Mouse (Mus musculus) hindbrain, postnatal 0 days (tissue): Measurements from ENCODE around the gene Ocrl. TPM values are rescaled to one million over a fixed set of nuclear protein-coding genes. Genes with fewer than 3 reads are reported as not detected.

ENCODE experiments used
- ATAC-seq: fragments of 200-750 bp; cut with Nextera tagmentation; 2 replicates; pipeline ENCODE4 v1.8.0; 2017; ENCODE audit warnings: mild to moderate bottlenecking, moderate TSS enrichment, moderate library complexity
- DNase-seq: peaks from one replicate; pipeline ENCODE4 v3.0.0-alpha.2; 2015; ENCODE audit warnings: low spot score
- H3K27ac ChIP-seq: fragments of 300-500 bp; sonication (generic); 2 replicates; pipeline ENCODE4 v1.5.1; 2014; ENCODE audit warnings: mild to moderate bottlenecking
- H3K27me3 ChIP-seq: fragments of 300-500 bp; sonication (generic); 2 replicates; pipeline ENCODE4 v1.6.1; 2014; ENCODE audit warnings: low read length, mixed read lengths; ENCODE audit not compliant: insufficient read depth
- H3K36me3 ChIP-seq: fragments of 300-500 bp; sonication (generic); 2 replicates; pipeline ENCODE4 v1.6.1; 2014; ENCODE audit warnings: low read length, mixed read lengths; ENCODE audit not compliant: insufficient read depth
- H3K4me1 ChIP-seq: fragments of 300-500 bp; sonication (generic); 2 replicates; pipeline ENCODE4 v1.6.1; 2014; ENCODE audit warnings: antibody characterized with exemption, low read length, mixed read lengths; ENCODE audit not compliant: insufficient read depth
- H3K4me2 ChIP-seq: fragments of 300-500 bp; sonication (generic); 2 replicates; pipeline ENCODE4 v1.6.1; 2014; ENCODE audit warnings: low read depth, mild to moderate bottlenecking, low read length, moderate library complexity, mixed read lengths
- H3K4me3 ChIP-seq: fragments of 300-500 bp; sonication (generic); 2 replicates; pipeline ENCODE4 v1.5.1; 2014; ENCODE audit warnings: low read length
- H3K9ac ChIP-seq: fragments of 300-500 bp; sonication (generic); replicated peaks from 2 replicates; pipeline ENCODE4 v1.6.1; 2014; ENCODE audit warnings: mild to moderate bottlenecking, low read length, moderate library complexity, mixed read lengths
- H3K9me3 ChIP-seq: fragments of 300-500 bp; sonication (generic); 2 replicates; pipeline ENCODE4 v1.6.1; 2016; ENCODE audit warnings: low read length, mixed read lengths
- CTCF ChIP-seq: IDR thresholded peaks from 2 replicates; pipeline ENCODE4 v1.5.1; 2016; ENCODE audit warnings: antibody characterized with exemption, control low read depth, low read depth
- WGBS: fragments of 180-500 bp; shearing (Covaris S2); extraction: QIAGEN DNeasy Blood & Tissue Kit; methylation state at CpG from one replicate; pipeline ENCODE4 v1.1.7; 2014; 5-methylcytosine and 5-hydroxymethylcytosine counted together
- polyA plus RNA-seq: library from polyadenylated mRNA; unstranded; fragments of >200 nt; fragmentation: Nextera tagmentation; extraction: Ambion mirVana; gene quantifications from 2 replicates; pipeline ENCODE4 v1.2.1, GENCODE M21; 2015
- total RNA-seq: library from RNA; depleted of rRNA; stranded (reverse); fragments of >200 nt; gene quantifications from 2 replicates; pipeline ENCODE4 v1.2.3, GENCODE M21; 2014; rRNA removed

Gene Ocrl
- total and polyA plus RNA-seq, 2 experiments from 2014 or later, result 25.2 to 33.9 TPM

DNA sequence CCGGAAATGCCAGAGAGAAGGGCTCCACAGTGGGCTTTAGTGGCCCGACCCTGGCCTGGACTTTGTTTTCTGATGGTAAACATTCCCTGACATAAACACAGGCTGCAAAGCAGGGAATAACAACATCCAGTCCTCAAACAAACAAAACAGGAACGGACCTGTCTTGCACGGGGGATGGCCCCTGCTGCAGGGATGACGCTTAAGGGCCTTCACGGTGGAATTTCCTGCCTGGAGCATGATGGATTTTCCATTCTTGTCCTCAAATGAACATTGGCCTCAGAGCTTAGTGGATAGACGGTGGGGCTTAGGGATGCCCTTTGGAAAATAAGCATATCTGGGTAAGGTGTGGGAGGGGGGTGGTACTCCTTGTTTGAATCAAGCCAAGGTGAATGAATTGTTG lies 89.0 kb downstream of the Ocrl start:
- no peak overlapping the region for H3K27ac ChIP-seq
- no peak overlapping the region for H3K4me3 ChIP-seq
- DNase-seq, result no peak
- no peaks in the 10 kb centered on the region for H3K4me1 ChIP-seq
- no peaks in the 10 kb centered on the region for H3K27me3 ChIP-seq
- no peak overlapping the region for H3K4me2 ChIP-seq
- TF ChIP-seq CTCF, result no peak
- no peaks in the 10 kb centered on the region for H3K36me3 ChIP-seq
- no peak for ATAC-seq
- H3K9me3 ChIP-seq, result no peaks in the 10 kb centered on the region
- WGBS, result 86% methylated on average over 7 of the region's 7 CpGs
- no peak overlapping the region for H3K9ac ChIP-seq

DNA sequence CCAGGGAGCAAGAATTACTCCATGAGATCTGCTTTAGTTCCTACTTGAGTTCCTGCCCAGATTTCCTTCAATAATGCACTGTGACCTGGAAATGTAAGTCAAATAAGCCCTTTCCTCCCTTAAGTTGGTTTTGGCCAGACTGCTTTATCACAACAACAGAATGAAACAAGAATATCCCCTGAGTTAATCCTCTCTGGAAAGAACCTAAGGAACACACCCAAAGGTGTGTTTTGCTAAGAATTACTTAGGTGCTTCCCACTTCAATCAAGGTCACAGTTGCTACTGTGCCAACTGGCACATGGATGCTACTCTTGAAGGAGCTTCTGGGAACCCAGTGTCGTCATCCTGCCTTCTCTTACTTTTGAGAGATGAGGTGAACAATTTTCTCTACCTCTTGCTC lies 92.6 kb downstream of the Ocrl start:
- Histone ChIP-seq H3K36me3 (no peaks in the 10 kb centered on the region), H3K27ac (no peak overlapping the region), H3K9ac (no peak overlapping the region), H3K4me1 (no peaks in the 10 kb centered on the region), H3K9me3 (no peaks in the 10 kb centered on the region), H3K4me3 (no peak overlapping the region), H3K4me2 (no peak overlapping the region), H3K27me3 (no peaks in the 10 kb centered on the region)
- DNase-seq (no peak), ATAC-seq (no peak)
- WGBS, result 62% methylated on average over 1 of the region's 1 CpGs
- no peak for TF ChIP-seq CTCF

DNA sequence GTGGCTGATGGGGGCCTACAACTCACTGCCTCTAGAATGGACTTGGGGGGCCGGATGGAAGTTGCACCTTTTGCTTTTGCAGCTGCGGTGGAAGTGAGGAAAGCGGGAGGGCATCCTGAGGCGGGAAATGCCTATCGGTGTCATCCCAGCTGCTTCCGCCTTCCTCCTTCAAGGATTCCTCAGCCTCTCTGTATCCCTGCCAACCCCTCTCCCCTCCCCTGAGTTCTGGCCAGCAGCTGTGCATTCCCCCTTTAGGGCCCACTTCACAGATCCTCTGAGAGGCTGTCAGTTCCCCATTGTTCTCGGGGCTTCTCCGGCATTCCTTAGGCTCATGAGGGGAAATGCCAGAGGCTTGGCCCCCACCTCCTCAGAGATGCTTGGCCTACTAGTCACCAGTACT lies 93.9 kb downstream of the Ocrl start:
- no peaks in the 10 kb centered on the region for H3K4me1 ChIP-seq
- no peaks in the 10 kb centered on the region for H3K9me3 ChIP-seq
- no peak overlapping the region for H3K4me3 ChIP-seq
- TF ChIP-seq CTCF, result no peak
- no peak overlapping the region for H3K9ac ChIP-seq
- no peaks in the 10 kb centered on the region for H3K27me3 ChIP-seq
- 57% methylated on average over 8 of the region's 8 CpGs for WGBS
- DNase-seq, result no peak
- no peak for ATAC-seq
- no peaks in the 10 kb centered on the region for H3K36me3 ChIP-seq
- H3K27ac ChIP-seq, result no peak overlapping the region
- no peak overlapping the region for H3K4me2 ChIP-seq

DNA sequence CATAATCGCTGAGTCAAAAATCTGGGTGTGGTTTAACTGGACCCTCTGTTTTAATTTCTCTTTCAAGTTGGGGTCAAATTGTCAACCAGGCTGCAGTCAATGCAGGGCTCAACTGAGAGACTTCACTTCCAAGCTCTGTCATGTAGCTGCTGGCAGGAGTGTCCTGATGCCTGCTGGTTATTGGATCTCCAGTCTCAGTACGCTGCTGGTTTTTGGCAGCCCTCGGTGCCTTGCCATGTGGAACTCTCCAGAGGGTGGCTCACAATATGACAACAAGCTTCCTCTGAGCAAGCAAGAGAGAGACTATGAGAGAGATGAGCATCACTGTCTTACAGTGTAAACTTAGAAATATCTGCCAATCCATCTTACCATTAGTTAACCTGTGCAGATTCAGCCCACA lies 99.5 kb downstream of the Ocrl start:
- H3K4me1 ChIP-seq, result no peaks in the 10 kb centered on the region
- H3K4me2 ChIP-seq, result no peak overlapping the region
- H3K27me3 ChIP-seq, result no peaks in the 10 kb centered on the region
- H3K4me3 ChIP-seq, result no peak overlapping the region
- TF ChIP-seq CTCF, result no peak
- DNase-seq (no peak), ATAC-seq (no peak)
- H3K36me3 ChIP-seq, result no peaks in the 10 kb centered on the region
- no peaks in the 10 kb centered on the region for H3K9me3 ChIP-seq
- H3K9ac ChIP-seq, result no peak overlapping the region
- H3K27ac ChIP-seq, result no peak overlapping the region
- 74% methylated on average over 3 of the region's 3 CpGs for WGBS

Other genes with a start within 250 kb of the Ocrl start
- 21.9 and 29.2 TPM in 2 replicates for gene Smarca1, start 19.4 kb upstream of the Ocrl start, total RNA-seq
- gene Smarca1, start 19.4 kb upstream of the Ocrl start, polyA plus RNA-seq, result 23.8 and 24.5 TPM in 2 replicates
- 8.9 and 11.1 TPM in 2 replicates for gene Apln, start 122.5 kb downstream of the Ocrl start, total RNA-seq
- 1.7 TPM in 2 replicates for gene Apln, start 122.5 kb downstream of the Ocrl start, polyA plus RNA-seq
- gene Xpnpep2, start 196.3 kb downstream of the Ocrl start, total RNA-seq, result 6.8 TPM in 1 of 2 replicates, not detected in the other
- gene Xpnpep2, start 196.3 kb downstream of the Ocrl start, polyA plus RNA-seq, result 0.51 and 1.0 TPM in 2 replicates
- 0.86 and 1.5 TPM in 2 replicates for gene Sash3, start 234.0 kb downstream of the Ocrl start, total RNA-seq
- 0.81 and 1.1 TPM in 2 replicates for gene Sash3, start 234.0 kb downstream of the Ocrl start, polyA plus RNA-seq